Mouse (Mus musculus) thymus, adult 2 months (tissue): ENCODE results near the gene Dazap1.

ENCODE experiments used
- CTCF ChIP-seq: fragments of 200-500 bp; IDR thresholded peaks from 2 replicates; pipeline ENCODE4 v1.5.1; 2012; ENCODE audit warnings: mild to moderate bottlenecking, control low read depth, low read length, moderate library complexity, borderline replicate concordance; ENCODE audit not compliant: control insufficient read depth, poor library complexity, insufficient read depth; ENCODE audit errors: extremely low read depth
- POLR2A ChIP-seq: fragments of 200-500 bp; IDR thresholded peaks from 2 replicates; pipeline ENCODE4 v1.6.1; 2012; ENCODE audit warnings: mild to moderate bottlenecking, low read length, control low read depth, moderate library complexity; ENCODE audit not compliant: control insufficient read depth, poor library complexity, insufficient read depth; ENCODE audit errors: extremely low read depth

DNA sequence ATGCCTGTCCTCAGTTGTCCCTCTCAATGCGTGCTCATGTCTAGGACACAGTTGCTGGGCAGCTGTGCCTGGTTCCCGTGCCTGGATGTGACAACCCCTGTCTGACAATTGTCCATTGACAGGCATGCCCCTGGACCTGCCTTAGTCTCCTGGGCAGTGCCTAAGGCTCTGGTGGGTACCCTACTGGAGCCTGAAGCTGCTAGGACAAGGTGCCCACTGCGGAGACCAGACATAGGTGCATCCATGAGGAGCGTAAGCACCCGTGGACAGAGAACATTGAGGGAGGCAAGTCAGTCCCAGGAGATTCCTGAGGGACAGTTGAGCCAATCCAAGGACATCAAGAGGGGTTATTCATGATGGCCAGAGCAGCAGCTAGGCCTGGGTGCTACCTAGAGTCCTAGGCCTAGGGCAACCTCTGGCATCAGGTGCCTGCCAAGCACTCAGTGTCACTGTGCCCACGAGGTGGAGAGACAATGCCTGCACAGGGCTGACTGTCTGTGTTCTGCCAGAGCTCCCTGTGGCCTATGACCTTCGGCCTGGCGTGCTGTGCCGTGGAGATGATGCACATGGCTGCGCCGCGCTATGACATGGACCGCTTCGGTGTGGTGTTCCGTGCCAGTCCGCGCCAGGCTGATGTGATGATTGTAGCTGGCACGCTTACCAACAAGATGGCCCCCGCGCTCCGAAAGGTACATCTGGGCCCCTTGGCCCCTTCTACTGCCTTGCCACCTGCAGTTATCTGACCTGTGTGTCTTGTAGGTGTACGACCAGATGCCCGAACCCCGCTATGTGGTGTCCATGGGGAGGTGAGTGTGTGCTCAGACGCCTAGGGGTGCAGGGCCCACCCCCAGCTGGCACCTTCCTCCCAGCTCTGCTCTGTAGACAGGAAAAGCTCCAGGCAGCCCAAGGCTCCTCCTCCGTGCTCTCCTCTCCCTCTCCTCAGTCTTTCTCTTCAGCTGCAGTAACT, 6.7 kb upstream of the Dazap1 start:
- no peak for TF ChIP-seq POLR2A
- no peak for TF ChIP-seq CTCF
